Mouse (Mus musculus) midbrain, embryonic 14.5 days (tissue): ENCODE data around the gene Rspo1. TPM values are rescaled to one million over a fixed set of nuclear protein-coding genes. Genes with fewer than 3 reads are reported as not detected.

Source experiments
- ATAC-seq: fragments of 200-750 bp; cut with Nextera tagmentation; 2 replicates; pipeline ENCODE4 v1.8.0; 2017; ENCODE audit warnings: moderate number of reproducible peaks, moderate library complexity; ENCODE audit not compliant: low FRiP score, low TSS enrichment
- DNase-seq: peaks from one replicate; pipeline ENCODE4 v3.0.0-alpha.2; 2015
- H3K27ac ChIP-seq: fragments of 300-500 bp; sonication (generic); replicated peaks from 2 replicates; pipeline ENCODE4 v1.5.1; 2014; ENCODE audit warnings: mild to moderate bottlenecking, low read depth, low read length, moderate library complexity
- H3K27me3 ChIP-seq: fragments of 300-500 bp; sonication (generic); 2 replicates; pipeline ENCODE4 v1.6.1; 2014; ENCODE audit warnings: low read length, control low read depth, mixed read lengths; ENCODE audit not compliant: control insufficient read depth, insufficient read depth
- H3K36me3 ChIP-seq: fragments of 300-500 bp; sonication (generic); 2 replicates; pipeline ENCODE4 v1.6.1; 2014; ENCODE audit warnings: low read length, control low read depth; ENCODE audit not compliant: control insufficient read depth, insufficient read depth
- H3K4me1 ChIP-seq: fragments of 300-500 bp; sonication (generic); 2 replicates; pipeline ENCODE4 v1.6.1; 2014; ENCODE audit warnings: mild to moderate bottlenecking, antibody characterized with exemption, low read length, control low read depth; ENCODE audit not compliant: control insufficient read depth, insufficient read depth
- H3K4me2 ChIP-seq: fragments of 300-500 bp; sonication (generic); 2 replicates; pipeline ENCODE4 v1.6.1; 2014; ENCODE audit warnings: mild to moderate bottlenecking, low read length, moderate library complexity
- H3K4me3 ChIP-seq: fragments of 300-500 bp; sonication (generic); replicated peaks from 2 replicates; pipeline ENCODE4 v1.5.1; 2014; ENCODE audit warnings: low read depth, low read length
- H3K9ac ChIP-seq: fragments of 300-500 bp; sonication (generic); replicated peaks from 2 replicates; pipeline ENCODE4 v1.6.1; 2014; ENCODE audit warnings: mild to moderate bottlenecking, low read length, moderate library complexity
- H3K9me3 ChIP-seq: fragments of 300-500 bp; sonication (generic); 2 replicates; pipeline ENCODE4 v1.6.1; 2016; ENCODE audit warnings: low read length, control low read depth, mixed read lengths; ENCODE audit not compliant: control insufficient read depth
- WGBS: fragments of 180-500 bp; shearing (Covaris S2); extraction: QIAGEN DNeasy Blood & Tissue Kit; methylation state at CpG from one replicate; pipeline ENCODE4 v1.1.7; 2014; 5-methylcytosine and 5-hydroxymethylcytosine counted together
- polyA plus RNA-seq: library from polyadenylated mRNA; unstranded; fragments of >200 nt; fragmentation: Nextera tagmentation; extraction: Ambion mirVana; gene quantifications from 2 replicates; pipeline ENCODE4 v1.2.1, GENCODE M21; 2014

The Rspo1 gene
- polyA plus RNA-seq, 1 experiment from 2014 or later: 3.2 TPM

DNA sequence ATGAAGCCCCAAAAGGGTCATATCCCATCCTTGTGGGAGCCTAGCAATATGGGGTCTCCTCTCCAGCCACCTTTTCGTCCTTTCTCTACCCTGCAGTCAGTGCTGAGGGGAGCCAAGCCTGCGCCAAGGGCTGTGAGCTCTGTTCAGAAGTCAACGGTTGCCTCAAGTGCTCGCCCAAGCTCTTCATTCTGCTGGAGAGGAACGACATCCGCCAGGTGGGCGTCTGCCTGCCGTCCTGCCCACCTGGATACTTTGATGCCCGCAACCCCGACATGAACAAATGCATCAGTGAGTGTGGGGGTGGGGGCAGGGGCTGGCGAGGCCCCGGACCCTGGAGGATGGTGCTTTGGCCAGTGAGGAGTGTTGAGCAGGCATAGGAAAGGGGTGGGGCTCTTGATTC is 18.7 kb downstream of the Rspo1 start:
- Histone ChIP-seq H3K36me3 (no peaks in the 10 kb centered on the region), H3K4me2 (no peak overlapping the region), H3K4me3 (no peak overlapping the region), H3K9me3 (no peaks in the 10 kb centered on the region), H3K9ac (no peak overlapping the region), H3K4me1 (no peaks in the 10 kb centered on the region), H3K27ac (no peak overlapping the region), H3K27me3 (no peaks in the 10 kb centered on the region)
- DNase-seq: no peak
- ATAC-seq: no peak
- 54% methylated on average over 12 of the region's 12 CpGs for WGBS

DNA sequence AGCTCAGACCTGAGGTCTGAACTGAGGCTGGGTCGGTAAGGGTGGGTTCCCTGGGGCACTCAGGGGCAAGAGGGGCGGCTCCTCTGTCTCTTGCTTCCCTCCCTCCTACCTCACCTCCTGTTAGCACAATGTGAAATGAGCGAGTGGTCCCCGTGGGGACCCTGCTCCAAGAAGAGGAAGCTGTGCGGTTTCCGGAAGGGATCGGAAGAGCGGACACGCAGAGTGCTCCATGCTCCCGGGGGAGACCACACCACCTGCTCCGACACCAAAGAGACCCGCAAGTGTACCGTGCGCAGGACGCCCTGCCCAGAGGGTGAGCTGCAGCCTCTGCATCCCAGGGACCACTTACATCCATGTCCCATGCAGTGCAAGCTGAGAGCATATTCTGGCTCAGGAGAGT is 21.2 kb downstream of the Rspo1 start:
- WGBS: 53% methylated on average over 15 of the region's 15 CpGs
- H3K4me3 ChIP-seq: no peak overlapping the region
- no peaks in the 10 kb centered on the region for H3K4me1 ChIP-seq
- H3K9ac ChIP-seq: no peak overlapping the region
- H3K36me3 ChIP-seq: no peaks in the 10 kb centered on the region
- no peak overlapping the region for H3K4me2 ChIP-seq
- H3K27ac ChIP-seq: no peak overlapping the region
- H3K9me3 ChIP-seq: no peaks in the 10 kb centered on the region
- no peak for DNase-seq
- H3K27me3 ChIP-seq: no peaks in the 10 kb centered on the region
- ATAC-seq: no peak

DNA sequence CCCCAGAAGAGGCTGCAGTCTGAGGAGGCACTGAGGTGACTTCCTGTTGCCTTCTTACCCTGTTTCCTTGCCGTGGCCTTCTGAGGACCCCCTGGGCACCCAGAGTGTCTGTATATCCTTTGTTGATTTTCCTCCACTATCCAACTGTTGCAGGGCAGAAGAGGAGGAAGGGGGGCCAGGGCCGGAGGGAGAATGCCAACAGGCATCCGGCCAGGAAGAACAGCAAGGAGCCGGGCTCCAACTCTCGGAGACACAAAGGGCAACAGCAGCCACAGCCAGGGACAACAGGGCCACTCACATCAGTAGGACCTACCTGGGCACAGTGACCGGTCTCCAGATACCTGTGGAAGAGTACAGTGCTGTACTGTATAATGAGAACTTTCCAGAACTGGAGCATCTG is 22.0 kb downstream of the Rspo1 start:
- Histone ChIP-seq H3K36me3 (no peaks in the 10 kb centered on the region), H3K9me3 (no peaks in the 10 kb centered on the region), H3K27ac (no peak overlapping the region), H3K27me3 (no peaks in the 10 kb centered on the region), H3K9ac (no peak overlapping the region), H3K4me2 (no peak overlapping the region), H3K4me1 (no peaks in the 10 kb centered on the region), H3K4me3 (no peak overlapping the region)
- 73% methylated on average over 6 of the region's 6 CpGs for WGBS
- ATAC-seq (no peak), DNase-seq (no peak)

DNA sequence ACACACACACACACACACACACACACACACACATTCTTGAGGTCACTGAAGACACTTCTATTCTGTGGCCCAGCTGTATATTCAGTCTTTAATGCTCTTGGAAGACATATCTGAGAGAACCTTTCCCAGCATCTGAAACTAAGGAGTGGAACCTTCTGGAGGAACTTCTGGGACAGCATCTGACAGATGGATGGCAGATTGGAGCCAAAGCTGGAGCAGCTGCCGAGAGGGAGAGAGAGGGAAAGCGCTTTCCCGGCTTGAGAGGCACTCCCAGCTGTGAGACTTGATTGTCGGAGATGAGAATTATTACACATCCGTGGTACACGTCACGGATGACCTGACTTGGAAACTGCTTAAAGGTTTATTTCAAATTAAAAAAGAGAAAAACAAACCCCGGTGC is 22.5 kb downstream of the Rspo1 start:
- 72% methylated on average over 8 of the region's 8 CpGs for WGBS
- Histone ChIP-seq H3K4me1 (no peaks in the 10 kb centered on the region), H3K4me2 (no peak overlapping the region), H3K27me3 (no peaks in the 10 kb centered on the region), H3K27ac (no peak overlapping the region), H3K9me3 (no peaks in the 10 kb centered on the region), H3K9ac (no peak overlapping the region), H3K36me3 (no peaks in the 10 kb centered on the region), H3K4me3 (no peak overlapping the region)
- no peak for ATAC-seq
- DNase-seq: no peak

DNA sequence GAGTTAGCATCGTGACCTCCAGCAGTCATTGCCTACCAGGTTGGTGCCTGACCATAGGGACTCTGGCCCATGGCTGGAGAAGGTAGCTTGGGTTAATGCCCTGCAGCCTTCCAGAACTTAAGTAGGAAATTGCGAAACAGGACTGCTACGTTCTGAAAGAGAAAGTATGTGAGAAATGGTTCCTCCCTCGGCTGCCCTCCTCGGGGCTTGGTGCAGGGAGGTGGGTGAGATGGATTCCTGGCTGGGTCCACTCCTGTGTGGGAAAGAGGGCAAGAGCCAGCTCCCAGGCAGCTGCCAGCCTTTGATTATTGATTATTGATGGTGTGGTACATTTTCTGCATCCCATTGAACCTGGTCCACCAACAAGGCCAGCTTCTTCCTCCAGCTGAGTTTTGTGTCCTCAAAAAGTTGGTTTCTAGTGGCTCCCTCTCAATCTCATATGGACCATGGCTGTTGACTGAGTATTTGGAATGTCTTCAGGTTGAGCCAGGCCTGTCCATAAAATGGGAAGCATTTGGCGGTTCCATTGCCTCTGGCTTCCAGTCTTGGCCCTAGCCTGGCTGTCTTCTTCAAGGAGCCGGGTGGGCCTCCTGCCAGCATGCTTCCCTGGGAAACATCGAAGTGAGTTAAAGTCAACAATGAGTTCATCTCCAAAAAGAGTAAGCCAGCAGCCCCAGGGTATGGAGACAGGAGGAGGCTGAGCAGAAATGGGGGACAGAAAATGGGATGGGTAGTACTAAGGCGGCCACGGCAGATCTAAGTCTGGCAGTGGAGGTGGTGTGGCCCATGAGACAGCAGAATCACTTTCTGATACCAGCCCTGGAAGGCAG is 29.8 kb downstream of the Rspo1 start, which contains the start of gene Gnl2:
Gnl2 (plus strand) TSS at position 780 of the 830 bp plus-strand sequence.
- Histone ChIP-seq H3K36me3 (no peaks in the 10 kb centered on the region), H3K4me2 (no peak within 1 kb of the TSS), H3K4me3 (no peak within 1 kb of the TSS), H3K9ac (no peak within 1 kb of the TSS), H3K27me3 (no peaks in the 10 kb centered on the region), H3K9me3 (no peaks in the 10 kb centered on the region), H3K4me1 (no peaks in the 10 kb centered on the region), H3K27ac (no peak within 1 kb of the TSS)
- DNase-seq: no peak
- WGBS: 92% methylated on average over 10 of the region's 10 CpGs
- ATAC-seq: no peak

DNA sequence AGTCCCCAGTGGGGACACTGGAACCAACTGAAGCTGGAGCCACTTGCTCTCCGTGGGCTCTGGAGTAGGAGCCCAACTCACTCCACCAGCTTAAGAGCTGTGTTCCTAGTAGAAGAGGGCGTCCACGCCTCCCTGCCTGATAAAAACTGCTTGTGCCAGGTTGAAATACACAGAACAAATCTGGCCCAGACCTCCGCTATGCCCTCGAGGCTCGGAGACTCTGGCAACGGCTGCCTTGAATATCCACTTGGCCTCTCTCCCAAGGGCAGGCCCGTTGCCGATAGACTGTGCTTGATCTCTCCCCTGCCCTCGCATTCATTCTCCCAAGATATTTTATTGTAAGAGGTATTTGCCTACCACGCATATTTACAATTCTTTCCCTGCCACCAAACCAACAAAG is 31.2 kb downstream of the Rspo1 start:
- DNase-seq (no peak), ATAC-seq (no peak)
- 77% methylated on average over 11 of the region's 11 CpGs for WGBS
- H3K4me1 ChIP-seq: no peaks in the 10 kb centered on the region
- no peaks in the 10 kb centered on the region for H3K27me3 ChIP-seq
- H3K4me3 ChIP-seq: no peak overlapping the region
- no peak overlapping the region for H3K4me2 ChIP-seq
- H3K27ac ChIP-seq: no peak overlapping the region
- H3K9me3 ChIP-seq: no peaks in the 10 kb centered on the region
- H3K36me3 ChIP-seq: no peaks in the 10 kb centered on the region
- H3K9ac ChIP-seq: no peak overlapping the region

DNA sequence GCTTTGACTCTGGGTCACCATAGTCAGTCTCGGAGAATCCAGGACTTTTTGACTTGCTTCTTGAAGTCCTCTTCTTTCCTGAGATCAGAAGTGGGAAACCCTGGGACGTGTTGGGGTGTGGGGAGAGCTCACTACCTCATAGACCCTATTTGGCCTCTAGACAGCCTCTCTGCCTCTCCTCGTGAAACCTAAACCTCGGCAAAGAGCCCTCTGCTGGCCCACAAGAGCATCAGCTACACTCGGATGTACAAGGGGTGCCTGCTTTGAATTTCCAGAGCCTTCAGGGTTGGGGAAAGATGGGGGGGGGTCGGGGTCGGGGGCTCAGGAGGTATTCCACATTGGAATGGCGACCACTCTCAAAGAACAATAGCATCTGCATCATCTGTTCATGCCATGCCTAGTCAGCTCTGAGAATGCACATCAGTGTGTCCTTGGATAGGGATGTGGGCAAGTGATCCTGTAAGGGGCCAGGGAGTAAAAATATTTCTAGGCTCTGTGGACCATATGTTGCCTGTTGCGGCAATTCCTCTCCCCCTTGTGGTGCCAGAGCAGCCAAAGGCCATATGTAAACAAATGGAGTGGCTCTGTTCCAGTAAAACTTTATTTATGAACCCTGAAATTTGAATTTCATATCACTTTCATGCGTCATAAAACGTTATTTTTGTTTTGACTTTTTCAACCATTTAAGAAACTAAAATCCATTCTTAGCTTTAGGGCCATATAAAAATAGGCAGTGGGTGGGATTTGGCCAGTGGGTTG is 34.7 kb downstream of the Rspo1 start:
- no peaks in the 10 kb centered on the region for H3K27me3 ChIP-seq
- no peak overlapping the region for H3K27ac ChIP-seq
- peak; percentile 58 for DNase-seq
- H3K4me3 ChIP-seq: no peak overlapping the region
- H3K36me3 ChIP-seq: no peaks in the 10 kb centered on the region
- WGBS: 33% methylated on average over 11 of the region's 11 CpGs
- no peak overlapping the region for H3K9ac ChIP-seq
- H3K9me3 ChIP-seq: no peaks in the 10 kb centered on the region
- no peak overlapping the region for H3K4me2 ChIP-seq
- no peaks in the 10 kb centered on the region for H3K4me1 ChIP-seq
- ATAC-seq: no peak

DNA sequence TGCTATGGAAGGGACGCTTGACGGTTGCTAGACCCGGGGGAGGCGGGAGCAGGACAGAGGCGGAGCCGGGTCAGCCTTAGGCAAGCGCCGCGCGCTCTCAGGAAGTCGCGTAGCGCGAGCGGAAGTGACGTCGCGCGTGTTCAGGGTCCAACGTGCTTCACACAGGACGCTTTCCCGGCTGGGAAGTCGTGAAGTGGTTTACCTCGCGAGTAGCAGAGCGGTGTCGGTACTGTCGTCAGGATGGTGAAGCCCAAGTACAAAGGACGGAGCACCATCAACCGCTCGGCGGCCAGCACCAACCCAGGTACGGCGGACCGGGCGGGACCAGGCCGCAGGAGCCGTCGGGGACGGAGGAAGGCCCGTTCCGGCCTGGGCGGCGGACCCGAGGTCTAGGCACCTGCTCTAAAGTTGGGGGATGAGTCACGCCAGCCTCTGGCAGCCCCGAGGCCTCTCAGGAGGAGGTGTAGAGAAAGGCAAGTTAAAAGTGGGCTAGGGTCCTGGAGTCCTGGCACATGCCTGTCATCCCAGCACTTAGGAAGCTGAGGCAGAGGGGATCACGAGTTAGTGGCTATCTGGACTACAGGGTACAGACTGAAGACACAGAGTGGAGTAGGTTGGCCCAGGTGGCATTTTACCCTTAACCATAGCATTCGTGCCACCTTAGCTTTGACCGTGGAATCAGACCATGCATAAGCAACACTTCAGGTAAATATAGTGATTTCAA is 43.8 kb downstream of the Rspo1 start:
- peak overlapping the region; percentile 67 for H3K27ac ChIP-seq
- WGBS: under 1% methylated on average over 50 of the region's 50 CpGs
- peak overlapping the region; percentile 88 for H3K9ac ChIP-seq
- H3K27me3 ChIP-seq: no peaks in the 10 kb centered on the region
- H3K4me1 ChIP-seq: peaks cover 16% of the 10 kb centered on the region
- peak overlapping the region; percentile 82 for H3K4me2 ChIP-seq
- ATAC-seq (peak; percentile 86), DNase-seq (peak; percentile 99)
- peaks cover 13% of the 10 kb centered on the region for H3K36me3 ChIP-seq
- no peaks in the 10 kb centered on the region for H3K9me3 ChIP-seq
- peak overlapping the region; percentile 93 for H3K4me3 ChIP-seq
